Mouse (Mus musculus): ENCODE results near the gene Nfatc4.

Nfatc4 gene

DNA sequence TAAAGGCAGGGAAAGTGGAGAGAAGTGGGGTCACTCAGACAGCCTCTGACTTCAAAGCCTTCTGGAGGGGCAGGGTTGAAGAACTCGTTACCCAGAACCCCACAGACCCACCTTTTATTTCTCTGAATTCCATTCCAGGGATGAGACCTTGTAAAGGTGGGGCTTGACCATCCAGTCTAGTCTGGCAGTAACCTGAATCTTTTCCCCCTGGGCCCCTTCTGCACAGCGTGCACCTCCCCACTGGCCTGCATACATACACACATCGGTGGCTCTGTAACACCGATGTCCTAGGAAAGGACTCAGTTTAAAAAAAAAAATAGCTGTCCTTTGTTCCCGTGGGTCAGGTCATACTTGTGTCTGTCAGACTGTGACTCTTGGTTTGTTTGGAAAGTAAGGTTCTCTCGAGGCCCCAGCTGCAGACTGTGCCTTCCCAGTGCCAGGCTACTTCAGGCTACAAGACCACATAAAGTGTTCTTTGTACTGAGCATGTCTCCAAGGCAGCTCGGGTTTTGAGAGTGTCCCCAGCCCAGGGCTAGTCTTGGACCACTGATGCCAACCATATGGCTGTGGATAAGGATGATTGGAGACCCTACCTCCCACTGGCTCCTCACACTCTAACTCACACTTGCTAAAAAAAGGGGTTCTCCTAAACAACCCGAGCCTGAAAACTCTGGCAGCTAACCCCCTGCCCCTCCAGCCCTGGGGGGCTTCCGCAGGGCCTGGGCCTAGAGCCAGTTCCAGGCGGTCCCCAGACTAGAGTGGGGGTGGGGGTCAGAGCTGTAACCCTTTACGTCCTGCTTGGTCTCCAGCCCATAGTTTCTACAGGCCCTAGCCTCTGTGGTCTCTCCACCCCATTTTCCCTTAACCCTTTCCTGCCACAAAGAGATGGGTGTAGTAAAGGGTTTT is 30.0 kb downstream of the Nfatc4 start:
- DNase-seq (ENCODE audit: low read depth, low spot score): peak; percentile 73

DNA sequence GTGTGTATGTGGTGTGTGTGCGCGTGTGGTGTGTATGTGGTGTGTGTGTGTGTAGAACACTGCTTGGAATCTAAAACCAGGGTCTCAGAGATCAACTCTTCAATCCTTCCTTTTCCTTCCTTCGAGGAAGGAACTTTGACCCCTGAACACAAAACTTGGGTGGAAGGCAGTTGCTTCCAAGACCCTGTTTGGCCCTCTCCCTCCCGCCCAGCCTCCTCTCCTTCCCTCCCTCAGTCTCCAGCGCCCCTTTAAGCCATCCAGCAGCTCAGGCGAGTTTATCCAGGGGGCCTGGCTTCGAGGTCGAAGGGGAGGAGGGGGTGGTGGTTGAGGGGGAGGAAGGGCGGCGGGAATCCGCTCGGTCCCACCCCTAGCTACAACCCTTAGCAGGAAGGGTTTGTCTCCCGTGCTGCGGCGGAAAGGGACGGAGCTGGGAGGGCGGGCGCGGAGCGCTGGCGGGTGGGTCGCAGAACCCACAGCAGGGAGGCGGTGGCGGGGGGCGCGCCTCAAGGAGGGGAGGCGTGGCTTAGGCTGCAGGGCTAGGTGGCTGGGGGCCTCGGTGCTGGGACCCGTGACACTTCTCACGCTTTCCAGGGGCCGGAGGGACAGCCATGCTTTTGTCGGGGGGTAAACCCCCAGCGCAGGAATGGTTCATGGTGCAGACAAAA is 30.8 kb downstream of the Nfatc4 start, which contains the start of gene Nynrin:
Gene Nynrin, plus strand, starts transcription at position 390 of the 665 bp plus-strand sequence.
- peak; percentile 91 for DNase-seq (ENCODE audit: low read depth, low spot score)

DNA sequence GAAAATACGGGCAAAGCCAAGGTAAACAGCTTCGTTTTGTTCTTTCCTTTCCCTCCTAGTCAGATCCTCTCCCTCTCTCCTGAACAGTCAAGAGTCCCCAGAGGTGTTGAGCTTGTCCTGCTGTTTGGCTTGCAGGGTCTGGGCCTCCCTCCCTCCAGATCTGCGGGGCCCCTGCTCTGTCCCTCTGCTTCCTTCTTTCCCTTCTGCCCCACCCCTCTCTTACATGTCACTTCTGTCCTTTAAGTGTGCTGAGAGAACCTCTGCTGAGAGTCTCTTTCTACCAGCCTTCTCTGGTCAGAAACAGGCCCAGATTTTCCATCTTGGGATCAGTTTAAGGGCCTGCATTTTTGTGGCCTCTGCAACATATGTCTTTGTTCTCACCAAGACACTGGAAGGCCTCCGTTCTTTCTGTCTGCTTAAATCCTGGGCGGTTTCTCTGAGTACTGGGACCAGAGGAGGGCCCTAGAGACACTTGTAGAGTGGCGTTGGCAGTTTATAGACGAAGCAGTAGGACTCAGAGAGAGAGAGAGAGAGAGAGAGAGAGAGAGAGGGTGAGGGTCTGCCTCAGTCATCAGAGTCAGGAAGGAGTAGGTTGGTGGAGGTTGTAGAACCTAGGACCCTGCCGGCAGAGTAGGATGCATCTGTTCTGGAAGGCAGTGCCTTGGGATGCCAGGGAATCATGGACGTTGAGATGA is 31.6 kb downstream of the Nfatc4 start:
- no peak for DNase-seq (ENCODE audit: low read depth, low spot score)

DNA sequence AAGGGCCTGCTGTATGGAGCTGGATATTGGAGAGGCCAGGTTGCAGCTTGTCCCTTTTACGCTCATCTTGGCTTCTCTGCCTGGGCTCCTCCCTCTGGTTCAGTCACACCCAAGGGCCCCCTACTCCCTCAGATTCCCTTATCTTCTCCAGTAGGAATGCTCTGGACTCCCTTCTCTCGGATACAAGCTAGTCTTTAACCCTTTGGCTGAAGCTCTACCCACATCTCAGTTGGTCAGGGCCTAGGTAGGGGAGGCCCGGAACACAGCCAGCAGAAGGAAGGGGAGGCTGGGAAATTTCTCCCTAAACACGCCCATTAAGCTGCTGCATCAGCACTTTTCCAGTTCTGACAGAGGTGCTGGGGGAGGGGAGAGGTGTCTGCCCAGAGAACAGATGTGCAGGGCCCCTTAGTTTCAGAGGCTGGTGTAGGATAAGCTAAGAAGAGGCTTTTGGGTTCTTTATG is 32.2 kb downstream of the Nfatc4 start:
- DNase-seq (ENCODE audit: low read depth, low spot score): peak; percentile 63

DNA sequence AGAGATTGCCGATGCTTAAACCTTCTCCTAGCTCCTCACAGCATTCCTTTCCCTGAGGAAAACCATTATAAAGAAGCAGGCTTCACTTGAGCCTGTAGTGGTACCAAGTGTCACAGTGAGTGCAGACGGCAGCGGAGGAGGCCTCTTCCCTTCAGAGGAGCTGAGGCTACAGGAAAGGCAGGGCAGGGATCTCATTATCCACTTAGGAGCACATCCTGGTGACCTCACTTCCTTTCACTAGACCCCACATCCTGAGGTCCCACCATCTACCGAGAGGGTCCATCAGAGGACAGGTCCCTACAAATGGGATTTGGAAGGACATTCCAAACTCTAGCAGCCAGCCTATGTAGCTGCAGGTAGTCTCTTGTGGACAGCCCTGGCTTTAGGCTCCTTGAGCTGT is 34.6 kb downstream of the Nfatc4 start:
- DNase-seq (ENCODE audit: low read depth, low spot score): no peak

DNA sequence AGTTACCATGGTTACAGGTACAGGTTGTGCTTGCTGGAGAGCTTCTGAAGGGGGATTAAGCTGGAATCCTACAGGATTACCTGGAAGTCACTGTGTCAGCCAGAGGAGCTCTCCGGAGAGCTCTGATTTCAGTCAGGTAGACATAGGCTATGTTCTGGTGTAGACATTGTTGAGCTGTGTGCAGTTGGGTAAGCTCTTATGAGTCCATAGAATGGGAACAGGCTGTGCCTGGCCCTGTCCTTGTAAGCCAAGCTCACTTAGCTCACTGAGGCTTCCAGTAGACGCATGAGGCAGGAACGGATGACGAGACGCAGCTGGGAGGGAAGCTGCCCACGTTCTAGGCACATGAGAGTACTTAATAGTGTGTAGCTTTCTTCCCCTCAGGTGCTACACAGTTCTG is 39.2 kb downstream of the Nfatc4 start:
- DNase-seq (ENCODE audit: low read depth, low spot score): no peak

DNA sequence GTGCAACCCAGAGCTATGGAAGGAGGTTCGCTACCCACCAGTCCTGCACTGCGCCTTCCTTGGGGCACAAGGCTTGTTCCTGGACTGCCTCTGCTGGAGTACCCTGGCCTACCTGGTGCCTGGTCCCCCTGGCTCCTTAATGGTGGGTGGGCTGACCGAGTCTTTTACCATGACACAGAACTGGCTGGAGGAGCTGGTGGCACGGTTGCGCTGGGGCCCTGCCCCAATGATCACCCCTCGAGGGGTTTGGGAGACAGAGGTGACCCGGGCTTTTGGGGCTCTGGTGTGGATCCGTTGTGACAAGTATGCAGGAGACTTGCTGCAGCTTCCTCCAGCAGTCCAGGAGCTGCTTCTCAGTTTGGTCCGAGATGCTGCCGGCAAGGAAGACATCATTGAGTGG is 40.0 kb downstream of the Nfatc4 start:
- DNase-seq (ENCODE audit: low read depth, low spot score): no peak

DNA sequence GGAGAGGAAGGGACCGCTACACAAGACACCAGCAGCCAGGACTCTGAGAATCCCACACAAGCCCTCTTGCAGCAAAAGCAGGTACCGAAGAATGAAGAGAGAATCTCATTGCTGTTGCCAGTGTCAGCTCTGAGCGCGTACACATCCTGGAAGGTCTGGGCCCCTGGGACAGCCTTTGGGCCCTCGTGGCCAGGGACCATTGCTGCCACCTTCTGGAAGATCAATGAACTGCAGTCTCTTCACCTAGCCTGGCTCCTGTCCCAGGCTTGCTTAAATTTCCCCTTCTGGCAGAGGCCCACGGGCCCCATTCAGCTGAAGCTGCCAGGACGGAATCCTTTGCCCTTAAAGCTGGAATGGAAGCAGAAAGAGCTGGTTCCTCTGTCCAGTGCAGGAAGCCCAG is 40.8 kb downstream of the Nfatc4 start:
- DNase-seq (ENCODE audit: low read depth, low spot score): peak; percentile 77

DNA sequence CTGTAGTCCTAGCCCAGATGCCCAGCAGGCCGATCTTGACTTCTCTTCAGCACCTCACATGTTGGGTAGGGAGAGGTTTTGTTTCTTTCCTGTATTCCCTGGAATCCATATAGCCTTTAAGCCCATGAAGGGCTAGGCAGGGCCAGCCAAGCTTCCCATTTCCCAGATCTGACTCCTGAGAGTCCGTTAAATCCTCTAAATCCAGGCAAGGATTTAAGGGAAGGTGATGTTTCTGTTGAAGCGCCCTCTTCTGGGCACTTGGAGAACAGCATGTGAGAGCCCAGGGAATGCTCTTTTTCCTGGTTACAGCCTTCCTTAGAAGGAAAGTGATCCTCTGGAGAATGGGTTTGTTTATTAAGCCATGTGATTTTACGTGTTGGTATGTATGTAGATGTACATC is 44.0 kb downstream of the Nfatc4 start:
- peak; percentile 80 for DNase-seq (ENCODE audit: low read depth, low spot score)

DNA sequence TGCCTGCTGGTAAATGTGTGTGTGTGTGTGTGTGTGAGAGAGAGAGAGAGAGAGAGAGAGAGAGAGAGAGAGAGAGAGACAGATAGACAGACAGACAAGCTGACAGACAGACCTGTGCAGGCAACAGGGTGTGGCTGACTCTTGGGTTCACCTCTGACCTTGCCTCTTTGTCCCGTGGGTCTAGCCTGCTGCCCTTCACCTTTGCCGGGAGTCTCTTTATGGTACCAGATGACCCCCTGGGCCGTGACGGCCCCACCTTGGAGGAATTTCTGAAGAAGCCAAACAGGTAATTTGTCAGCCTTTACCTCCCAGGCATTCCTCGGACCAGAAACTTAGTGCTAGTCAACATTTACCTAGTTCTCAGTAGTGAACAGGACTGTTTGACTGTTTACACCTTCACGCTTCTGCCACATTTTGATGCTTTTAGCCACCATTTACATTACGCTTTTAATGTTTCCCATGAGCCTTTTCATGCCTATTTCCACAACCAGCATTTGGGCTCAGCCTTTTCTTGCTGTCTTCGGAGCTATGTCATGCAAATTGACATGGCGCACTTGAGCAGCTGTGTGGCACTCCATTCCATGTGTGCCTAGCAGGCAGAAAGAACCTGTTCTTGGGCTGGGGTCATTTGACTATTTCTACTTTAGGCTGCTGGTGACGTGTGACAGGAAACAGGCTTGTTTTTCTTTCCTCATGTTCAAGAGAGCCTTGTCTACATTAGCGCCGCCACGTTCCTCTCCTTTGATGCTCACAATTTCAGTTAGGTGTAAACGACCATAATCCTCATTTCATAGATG is 45.5 kb downstream of the Nfatc4 start:
- DNase-seq (ENCODE audit: low read depth, low spot score): no peak

DNA sequence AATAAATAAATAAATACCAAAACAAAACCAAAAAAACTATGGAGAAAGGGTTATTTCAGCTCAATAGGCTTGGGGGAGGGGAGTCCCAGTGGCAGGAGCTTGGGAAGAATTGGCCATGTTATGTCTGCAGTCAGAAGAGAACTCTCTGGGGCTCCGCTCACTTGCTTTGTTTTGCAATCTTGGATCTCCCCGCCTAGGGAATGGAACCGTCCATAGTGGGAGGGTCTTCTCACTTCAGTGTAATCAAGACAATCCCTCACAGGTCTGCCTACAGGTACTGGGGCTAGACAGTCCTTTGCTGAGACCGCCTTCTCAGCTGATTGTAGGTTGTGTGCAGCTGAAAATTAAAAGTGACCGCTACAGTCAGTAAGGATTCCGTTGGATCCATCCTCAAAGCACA is 46.6 kb downstream of the Nfatc4 start:
- DNase-seq (ENCODE audit: low read depth, low spot score): no peak

DNA sequence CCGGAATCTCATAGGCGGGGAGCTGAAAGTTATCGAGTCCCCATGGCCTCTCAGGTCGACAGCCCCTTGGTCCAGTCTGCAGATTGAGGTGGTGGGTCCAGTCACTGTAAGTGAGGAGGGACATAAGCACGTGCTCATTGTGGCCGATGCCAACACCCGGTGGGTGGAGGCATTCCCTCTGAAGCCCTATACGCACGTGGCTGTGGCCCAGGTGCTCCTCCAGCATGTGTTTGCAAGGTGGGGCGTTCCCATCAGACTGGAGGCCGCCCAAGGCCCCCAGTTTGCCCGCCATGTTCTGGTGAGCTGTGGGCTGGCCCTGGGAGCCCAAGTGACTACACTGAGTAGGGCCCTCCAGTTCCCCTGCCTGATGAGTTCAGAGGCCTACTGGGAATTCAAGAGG is 49.1 kb downstream of the Nfatc4 start:
- no peak for DNase-seq (ENCODE audit: low read depth, low spot score)

DNA sequence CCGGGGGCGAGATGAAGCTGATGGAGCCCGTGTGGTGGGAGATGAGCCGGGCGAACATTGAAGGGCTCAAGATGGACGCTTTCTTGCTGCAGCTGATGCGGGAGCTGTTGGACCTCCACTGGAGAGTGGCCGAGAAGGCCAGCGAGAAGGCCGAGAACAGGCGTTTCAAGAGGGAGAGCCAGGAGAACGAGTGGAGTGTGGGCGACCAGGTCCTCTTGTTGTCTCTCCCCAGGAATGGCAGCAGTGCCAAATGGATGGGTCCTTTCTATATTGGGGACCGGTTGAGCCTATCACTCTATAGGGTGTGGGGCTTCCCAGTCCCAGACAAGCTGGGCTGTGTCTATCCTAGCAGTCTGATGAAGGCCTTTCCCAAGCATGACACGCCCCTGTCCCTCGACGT is 49.6 kb downstream of the Nfatc4 start:
- no peak for DNase-seq (ENCODE audit: low read depth, low spot score)

DNA sequence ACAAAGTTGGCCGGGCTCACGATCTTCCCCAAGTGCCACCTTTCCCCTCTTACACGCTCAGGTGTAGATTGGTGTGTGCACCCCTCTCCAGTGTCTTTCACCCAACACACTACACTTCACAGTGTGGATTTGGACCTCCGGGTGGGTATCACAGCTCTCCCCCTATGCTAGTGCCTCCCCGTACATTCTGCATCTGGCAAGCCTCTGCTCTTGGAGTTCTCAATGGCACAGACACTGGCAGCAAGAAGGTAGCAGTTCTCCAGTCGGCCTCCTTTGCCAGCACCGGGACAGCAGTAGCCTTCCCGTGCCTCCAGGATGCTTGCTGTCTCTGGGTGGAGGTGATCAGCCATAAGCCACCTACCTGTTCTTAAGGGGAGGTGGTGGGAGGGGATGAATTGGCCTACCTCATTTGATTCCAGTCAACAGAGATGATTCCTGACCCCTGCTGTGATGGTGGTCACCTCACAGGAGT is 50.3 kb downstream of the Nfatc4 start:
- DNase-seq (ENCODE audit: low read depth, low spot score): no peak

DNA sequence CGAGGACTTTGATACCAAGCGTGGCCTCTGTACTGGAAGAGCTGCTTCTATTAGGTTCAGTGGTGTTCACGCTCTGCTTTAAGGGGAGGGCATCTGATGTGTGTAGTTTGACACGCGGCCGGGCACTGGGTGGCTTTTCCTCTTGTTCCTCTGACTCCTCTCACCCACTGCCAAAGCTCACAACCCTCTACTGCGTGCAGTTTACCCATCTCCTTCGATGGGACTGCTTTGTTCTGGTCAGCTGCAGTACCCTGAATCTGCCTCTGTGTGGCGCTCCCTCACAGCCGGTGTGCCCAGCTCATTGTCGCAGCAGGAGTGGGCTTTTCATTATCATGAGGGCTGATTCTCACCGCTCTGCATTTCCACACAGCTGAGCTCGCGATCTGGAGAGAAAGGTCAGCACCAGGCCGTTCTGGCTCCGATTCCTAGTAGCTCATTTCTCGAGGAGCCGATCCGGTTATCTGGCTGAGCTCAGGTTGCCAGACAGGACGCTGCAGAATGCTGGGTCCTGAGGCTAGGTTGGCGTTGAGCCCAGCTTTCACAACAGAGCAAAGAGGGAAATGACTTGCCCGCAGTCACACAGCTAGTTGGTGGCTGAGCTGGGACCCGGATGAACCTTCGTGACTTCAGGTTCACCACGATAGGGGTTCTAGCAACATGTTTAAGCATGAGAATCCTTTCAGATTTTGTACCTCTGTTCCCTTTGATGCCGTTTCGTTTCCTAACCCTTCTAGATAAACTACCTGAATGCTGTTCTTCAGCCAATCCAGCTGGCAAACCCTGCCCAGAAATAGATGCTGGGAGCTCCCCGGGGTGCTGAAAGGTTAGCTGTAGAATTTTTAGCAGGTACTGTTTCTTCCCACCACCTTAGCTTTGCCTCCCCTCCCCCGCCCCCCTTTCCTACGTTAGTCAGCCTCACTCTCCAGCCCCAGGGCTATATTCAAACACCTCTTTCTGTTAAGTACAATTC is 51.1 kb downstream of the Nfatc4 start:
- peak; percentile 86 for DNase-seq (ENCODE audit: low read depth, low spot score)

DNA sequence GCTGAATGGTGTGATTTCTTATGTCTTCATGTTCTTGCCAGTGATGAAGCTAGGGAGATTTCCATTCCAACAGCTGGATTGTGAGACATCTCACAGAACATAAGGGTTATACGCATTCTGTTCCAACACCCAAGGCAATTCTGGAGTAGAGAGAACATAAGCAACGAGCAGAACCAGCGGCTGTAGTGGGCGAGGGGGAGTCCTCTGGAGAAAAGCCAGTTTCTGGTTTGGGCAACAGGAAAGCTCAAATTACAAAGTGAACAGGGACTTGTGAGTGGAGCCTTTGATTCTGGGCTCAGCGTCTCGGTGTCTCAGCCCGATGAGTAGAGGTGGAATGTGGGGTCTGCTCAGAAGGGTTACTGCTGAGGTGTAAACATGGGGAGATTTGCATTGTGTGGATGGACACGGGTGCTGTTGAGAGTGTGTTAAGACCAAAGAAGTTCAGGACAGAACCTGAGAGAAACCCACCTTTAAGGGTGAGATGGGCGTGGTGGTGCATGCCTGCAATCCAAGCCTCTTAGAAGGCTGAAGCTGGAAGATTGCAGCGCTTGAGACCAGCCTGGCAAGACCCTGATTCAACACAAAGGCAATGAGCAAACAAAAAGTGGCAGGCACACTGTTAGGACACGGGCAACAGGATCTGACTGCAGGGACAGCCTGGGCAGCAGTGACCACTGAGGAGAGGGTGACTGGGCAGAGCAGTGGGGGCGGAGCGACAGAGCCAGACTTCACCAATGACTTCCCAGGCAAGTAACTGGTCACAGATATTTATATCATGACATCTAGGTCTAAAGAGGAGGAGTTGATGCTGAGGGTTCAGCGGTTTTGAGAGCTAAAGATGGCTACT is 54.7 kb downstream of the Nfatc4 start:
- DNase-seq (ENCODE audit: low read depth, low spot score): no peak

DNA sequence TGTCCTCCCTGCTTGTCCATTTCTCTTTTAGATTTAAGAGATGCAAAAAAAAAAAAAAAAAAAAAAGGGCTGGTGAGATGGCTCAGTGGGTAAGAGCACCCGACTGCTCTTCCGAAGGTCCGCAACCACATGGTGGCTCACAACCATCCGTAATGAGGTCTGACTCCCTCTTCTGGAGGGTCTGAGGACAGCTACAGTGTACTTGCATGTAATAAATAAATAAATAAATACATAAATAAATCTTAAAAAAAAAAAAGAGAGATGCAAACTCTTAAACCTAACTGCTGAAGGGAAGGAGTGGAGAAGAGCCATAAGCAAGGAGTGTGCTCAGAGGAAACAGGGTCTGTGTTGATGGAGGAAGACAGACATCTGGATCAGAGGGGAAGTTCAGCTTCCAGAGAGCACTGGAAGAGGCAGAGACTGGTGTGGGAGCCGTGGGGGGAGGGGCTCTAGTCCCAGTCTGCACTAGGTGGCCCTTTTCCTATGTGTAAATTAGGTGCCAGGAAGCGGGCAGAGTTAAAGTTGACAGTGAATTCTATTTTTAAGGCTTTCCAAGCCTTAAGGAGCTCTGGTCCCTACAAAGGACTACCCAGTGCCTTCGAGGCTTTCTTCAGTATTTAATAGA is 55.5 kb downstream of the Nfatc4 start:
- no peak for DNase-seq (ENCODE audit: low read depth, low spot score)

DNA sequence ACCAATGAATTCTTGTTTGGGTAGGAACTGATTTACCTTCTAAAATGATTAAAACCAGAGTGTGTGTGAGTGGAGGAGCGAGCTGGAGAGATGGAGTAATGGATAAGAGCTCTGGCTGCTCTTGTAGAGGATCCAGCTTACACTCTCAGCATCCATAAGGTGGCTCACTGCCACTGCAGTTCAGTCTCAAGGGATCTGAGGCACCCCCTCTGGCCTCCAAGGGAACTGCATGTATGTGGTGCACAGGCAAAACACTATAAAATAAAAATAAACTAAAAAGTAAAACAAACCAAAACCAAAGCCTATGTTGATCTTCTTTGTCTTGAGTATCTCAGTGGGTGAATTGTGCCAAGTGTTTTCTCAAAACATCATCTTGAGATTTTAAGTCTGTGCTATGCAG is 56.7 kb downstream of the Nfatc4 start:
- DNase-seq (ENCODE audit: low read depth, low spot score): peak; percentile 70

DNA sequence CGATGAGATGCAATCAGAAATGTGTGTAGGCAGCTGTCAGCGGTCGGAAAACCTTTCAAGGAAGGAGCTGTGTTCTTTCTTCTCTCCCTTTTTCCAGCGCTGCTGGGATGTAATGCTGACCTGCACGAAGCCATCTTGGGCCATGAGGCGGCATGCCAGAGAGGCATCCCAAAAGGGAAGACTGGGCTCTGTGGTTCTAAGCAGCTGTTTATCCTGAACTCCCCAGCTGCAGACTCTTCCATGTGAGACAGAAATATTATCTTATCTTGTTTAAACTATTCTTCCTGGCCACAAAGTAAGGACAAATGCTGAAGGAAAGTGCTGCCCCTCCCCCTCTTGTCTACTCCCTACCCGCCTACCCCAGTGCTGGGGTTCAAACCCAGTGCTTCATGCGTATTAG is 58.0 kb downstream of the Nfatc4 start:
- no peak for DNase-seq (ENCODE audit: low read depth, low spot score)

All from mesoderm, embryonic 11.5 days (tissue).